Mouse (Mus musculus): ENCODE measurements around the gene Alg9.

DNA sequence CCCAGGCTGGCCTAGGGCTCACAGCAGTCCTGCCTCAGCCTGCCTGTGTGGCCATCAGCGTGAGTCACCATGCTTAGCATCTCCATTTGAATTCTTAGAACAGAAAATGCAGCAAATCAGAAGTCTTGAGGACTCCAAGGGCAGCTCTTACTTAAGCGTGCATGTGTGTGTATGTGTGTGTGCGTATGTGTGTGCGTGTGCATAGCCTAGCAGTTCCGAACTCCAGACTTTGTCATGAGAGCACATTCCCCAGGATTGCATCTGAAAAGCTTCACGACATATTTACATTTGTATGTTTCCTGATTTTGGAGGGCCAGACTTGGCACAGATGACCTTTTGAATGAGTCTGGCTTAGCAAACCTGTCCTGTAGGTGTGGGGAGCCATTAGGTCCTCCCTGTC, 72.3 kb downstream of the Alg9 start:
- TF ChIP-seq POLR2A (IDR thresholded peaks at IDR 0.05; ENCODE audit: low read depth, low read length) (no peak), CTCF (IDR thresholded peaks at IDR 0.05; ENCODE audit: extremely low read depth, insufficient read length, insufficient replicate concordance, low read depth, low read length) (no peak)
